Mouse (Mus musculus) kidney, adult 2 months (tissue): ENCODE results near the gene Usp6nl.

Source experiments
- CTCF ChIP-seq: fragments of 200-500 bp; conservative IDR thresholded peaks from 2 replicates; pipeline ENCODE4 v1.5.1; 2011; ENCODE audit warnings: low read depth, mild to moderate bottlenecking, control low read depth, low read length, moderate library complexity, mixed read lengths; ENCODE audit not compliant: insufficient read depth, insufficient read length
- POLR2A ChIP-seq: fragments of 200-500 bp; IDR thresholded peaks from one replicate; pipeline ENCODE4 v1.6.1; 2011; ENCODE audit warnings: low read depth, low read length, control low read depth

- TF ChIP-seq CTCF (no peak), POLR2A (no peak)
Observed at GRCm38 (mm10) chr2:6349256-6350092, 27.0 kb downstream of the Usp6nl start.
